Comparison of ENCODE assay signal across 2 mouse cellular contexts in the genomic region with DNA sequence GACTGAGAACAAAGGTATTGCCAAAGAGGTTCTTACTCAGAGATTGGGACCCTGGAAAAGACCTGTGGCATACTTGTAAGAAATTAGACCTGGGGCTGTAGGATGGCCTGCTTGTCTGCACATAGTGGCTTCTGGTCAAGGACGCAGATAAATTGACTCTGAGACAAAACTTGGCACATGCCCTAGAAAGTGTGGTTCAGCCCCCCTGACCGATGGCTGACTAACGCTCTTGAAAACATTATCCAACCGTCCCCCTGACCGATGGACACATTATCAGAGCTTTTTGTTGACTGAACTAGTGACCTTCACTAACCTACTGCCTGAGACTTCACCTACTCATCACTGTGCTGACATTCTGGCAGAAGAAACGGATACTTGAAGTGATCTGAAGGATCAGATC. TPM values are rescaled to one million over a fixed set of nuclear protein-coding genes. Genes with fewer than 3 reads are reported as not detected.
"Had no signal": no experiment of that assay in that cellular context is flagged by ENCODE, and none has a peak within 500 bp of the region (broad histone marks: within the 10 kb centered on the region; RNA-seq: fewer than 3 reads in every experiment).

No protein-coding gene starts in this region.

RNA-seq across cellular contexts. Expression of a gene that starts 18.4 kb away (rescaled TPM):
- total RNA-seq: hematopoietic stem cell, adult 5-6 weeks had no signal
- polyA plus RNA-seq: inflammation-experienced regulatory T-cells, adult 6 months had no signal
